7 mouse cellular contexts compared by ENCODE assay signal in genomic region chr2:53440301-53440700, GRCm38 (mm10).
DNase-seq lines count a peak whose midpoint lies in the region; ATAC-seq lines count a peak whose summit lies in the region.
"Not testable (repeated sequence)": the region's sequence is repeated elsewhere in the genome, so short reads cannot be mapped to it uniquely, and the experiment has no call there.

No protein-coding gene starts in this region.

- peak; percentile 9 for DNase-seq in WW6 (ENCODE audit: low read depth, low spot score)
- peak; percentile 53 for DNase-seq in forebrain, embryonic 14.5 days (ENCODE audit: low spot score)
- peak; percentile 10 for DNase-seq in induced T-regulatory cell, adult 2 months (ENCODE audit: low read depth)
- DNase-seq in limb, embryonic 10.5 days (ENCODE audit: low spot score): peak; percentile 38
- peak; percentile 53 for DNase-seq in testis, postnatal 10 days (ENCODE audit: low spot score)

- not testable (repeated sequence) for H3K9me3 ChIP-seq in forebrain, embryonic 14.5 days (replicated peaks; ENCODE audit: control insufficient read depth, low read length); limb, embryonic 10.5 days (replicated peaks)

- ATAC-seq in common myeloid progenitor, adult 5-6 weeks (replicated peaks; ENCODE audit: low read depth, poor library complexity, severe bottlenecking): peak; percentile 66
- not testable (repeated sequence) for ATAC-seq in forebrain, embryonic 14.5 days
- 0 out of 2 replicates have a peak, but pooled peaks have one; percentile 52 for ATAC-seq in megakaryocyte-erythroid progenitor cell, adult 5-6 weeks (replicated peaks; ENCODE audit: low FRiP score, low TSS enrichment, poor library complexity, severe bottlenecking)

- H3K27ac ChIP-seq in forebrain, embryonic 14.5 days (ENCODE audit: low read depth, low read length); limb, embryonic 10.5 days: not testable (repeated sequence)

- not testable (repeated sequence) for H3K4me1 ChIP-seq in forebrain, embryonic 14.5 days (ENCODE audit: control insufficient read depth, insufficient read depth, low read length); limb, embryonic 10.5 days

- not testable (repeated sequence) for H3K9ac ChIP-seq in forebrain, embryonic 14.5 days (ENCODE audit: low read length)

- 56% methylated on average over 3 of the region's 3 CpGs for WGBS in forebrain, embryonic 14.5 days
- WGBS in limb, embryonic 10.5 days: 53% methylated on average over 3 of the region's 3 CpGs

- H3K4me3 ChIP-seq in forebrain, embryonic 14.5 days (ENCODE audit: low read depth, low read length); limb, embryonic 10.5 days: not testable (repeated sequence)

- H3K27me3 ChIP-seq in forebrain, embryonic 14.5 days (replicated peaks; ENCODE audit: control insufficient read depth, insufficient read depth, low read length); limb, embryonic 10.5 days (ENCODE audit: low read depth, poor library complexity, severe bottlenecking): not testable (repeated sequence)

- not testable (repeated sequence) for H3K4me2 ChIP-seq in forebrain, embryonic 14.5 days (ENCODE audit: low read length)

- H3K36me3 ChIP-seq in forebrain, embryonic 14.5 days (ENCODE audit: control insufficient read depth, insufficient read depth, low read length); limb, embryonic 10.5 days: not testable (repeated sequence)
